Mouse (Mus musculus): ENCODE measurements at regions not wholly inside any gene's neighbourhood (a gene's known extent, or its start where the extent isn't known, plus 50 kb on each side); places are given as distances from the start of the nearest gene placed in this dataset.

- TF ChIP-seq POLR2A (IDR thresholded peaks at IDR 0.05; ENCODE audit: borderline replicate concordance, extremely low read depth, insufficient read depth, insufficient read length, poor library complexity, severe bottlenecking), result no peak
- no peak for TF ChIP-seq CTCF (IDR thresholded peaks at IDR 0.05; ENCODE audit: borderline replicate concordance, extremely low read depth, insufficient read depth, insufficient read length)
These were observed 66.1 kb upstream of the Rnf32 start for GRCm38 (mm10) chr5:29129724-29130123.
